Mouse (Mus musculus) lung, adult 2 months (tissue): ENCODE measurements at regions not wholly inside any gene's neighbourhood (a gene's known extent, or its start where the extent isn't known, plus 50 kb on each side); places are given as distances from the start of the nearest gene placed in this dataset.

Source experiments
- DNase-seq: peaks from one replicate; pipeline ENCODE4 v3.0.0; 2022
- H3K4me1 ChIP-seq: fragments of 200-500 bp; 2 replicates; pipeline ENCODE4 v1.6.1; 2011; ENCODE audit warnings: low read length; ENCODE audit not compliant: control insufficient read depth, insufficient read depth
- H3K4me3 ChIP-seq: fragments of 200-500 bp; replicated peaks from 2 replicates; pipeline ENCODE3; 2011; ENCODE audit warnings: low read depth, mild to moderate bottlenecking, control low read depth, low read length; ENCODE audit errors: extremely low read depth
- CTCF ChIP-seq: fragments of 200-500 bp; IDR thresholded peaks from 2 replicates; pipeline ENCODE4 v1.5.1; 2011; ENCODE audit warnings: mild to moderate bottlenecking, low read length, control low read depth; ENCODE audit not compliant: insufficient read depth
- POLR2A ChIP-seq: fragments of 200-500 bp; IDR thresholded peaks from 2 replicates; pipeline ENCODE4 v1.6.1; 2011; ENCODE audit warnings: low read depth, mild to moderate bottlenecking, control low read depth, low read length, borderline replicate concordance; ENCODE audit errors: extremely low read depth
- WGBS: fragments of 180-500 bp; shearing (Covaris S2); methylation state at CpG from one replicate; pipeline ENCODE4 v1.1.7; 2018; 5-methylcytosine and 5-hydroxymethylcytosine counted together

DNA sequence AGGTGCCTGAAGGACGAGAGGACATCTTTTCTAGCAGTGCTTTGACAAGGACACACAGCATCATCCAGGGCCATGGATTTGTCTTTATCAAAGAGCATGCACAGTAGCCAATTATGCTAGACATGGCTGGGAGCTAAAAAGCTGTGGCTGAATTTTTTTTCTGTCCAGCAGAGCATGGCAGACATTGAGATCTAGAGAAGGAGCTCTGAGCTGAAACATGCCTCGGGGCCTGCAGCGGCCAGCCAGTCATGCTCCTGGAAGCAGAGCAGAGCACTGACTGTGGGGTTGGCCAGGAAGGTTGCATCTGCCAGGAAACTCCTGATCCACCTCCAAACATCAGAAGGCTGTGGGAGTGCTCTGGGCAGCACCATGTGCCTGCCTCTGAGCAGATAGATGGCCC is 580.5 kb downstream of the Tbc1d22a start:
- WGBS = 70% methylated on average over 3 of the region's 3 CpGs
- no peak for DNase-seq
- TF ChIP-seq POLR2A = no peak
- no peak for TF ChIP-seq CTCF
- H3K4me1 ChIP-seq = no peaks in the 10 kb centered on the region
- no peak overlapping the region for H3K4me3 ChIP-seq

- Histone ChIP-seq H3K4me3 (no peak overlapping the region), H3K4me1 (no peaks in the 10 kb centered on the region)
- no peak for DNase-seq
- 90% methylated on average over 9 of the region's 9 CpGs for WGBS
- TF ChIP-seq POLR2A (no peak), CTCF (no peak)
These were observed 584.4 kb downstream of the Tbc1d22a start for GRCm38 (mm10) chr15:86798474-86799178.

DNA sequence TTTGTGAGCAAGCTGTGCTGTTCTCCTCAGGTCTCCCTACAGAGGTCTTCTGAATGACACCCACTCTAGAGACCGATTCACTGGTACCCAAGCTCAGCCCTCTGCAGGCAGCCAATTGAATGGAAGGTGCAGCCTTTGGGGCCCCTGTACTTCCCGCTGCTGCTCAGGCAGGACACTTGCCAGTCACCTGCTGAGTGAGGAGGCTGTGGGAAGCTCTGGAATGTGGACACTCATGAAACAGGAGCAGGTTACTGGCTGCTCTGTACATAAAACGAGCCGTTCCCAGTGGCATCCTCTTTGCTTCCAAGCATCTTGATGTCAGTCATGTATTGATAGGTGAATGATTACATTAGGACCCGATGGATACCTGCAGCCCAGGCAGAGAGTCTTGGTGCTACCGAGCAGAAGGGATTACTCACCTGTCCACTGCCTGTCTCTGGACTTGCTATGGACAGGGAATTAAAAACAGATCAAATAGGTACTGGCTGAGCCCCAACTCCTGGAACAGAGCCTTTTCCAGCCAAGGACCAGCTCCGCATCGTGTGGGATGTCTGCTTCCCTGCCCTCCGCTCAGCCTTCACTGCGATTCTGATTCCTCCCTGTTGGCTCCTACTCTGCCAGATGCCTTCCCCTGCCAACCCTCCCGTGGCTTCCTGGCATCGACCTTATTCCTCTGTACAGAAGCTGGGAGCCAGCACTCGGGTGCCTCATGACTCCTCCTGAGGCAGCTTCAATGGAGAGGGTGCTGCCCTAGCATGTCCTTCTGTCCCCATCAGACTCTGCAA is 593.2 kb downstream of the Tbc1d22a start:
- WGBS = 74% methylated on average over 13 of the region's 13 CpGs
- Histone ChIP-seq H3K4me1 (no peaks in the 10 kb centered on the region), H3K4me3 (no peak overlapping the region)
- TF ChIP-seq POLR2A = no peak
- no peak for TF ChIP-seq CTCF
- DNase-seq = no peak

DNA sequence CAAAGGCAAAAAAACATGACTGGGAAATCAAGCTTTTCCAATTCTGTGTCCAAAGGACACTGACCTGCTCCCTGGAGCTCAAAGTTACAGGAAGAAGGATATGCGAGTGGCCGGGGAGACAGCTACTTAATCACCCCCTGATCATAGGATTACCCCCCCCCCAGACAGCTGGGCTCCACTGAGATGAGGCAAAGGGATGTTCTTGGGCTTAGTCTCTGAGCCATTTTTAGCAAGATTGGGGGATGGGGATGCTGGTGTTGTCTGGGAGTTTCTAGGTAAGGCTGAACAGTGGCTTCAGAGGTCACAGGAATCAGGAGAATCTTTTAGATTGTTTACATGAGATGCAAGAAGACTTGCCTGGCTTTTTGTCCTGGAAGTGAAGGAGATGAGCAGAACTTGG is 597.6 kb downstream of the Tbc1d22a start:
- DNase-seq = no peak

DNA sequence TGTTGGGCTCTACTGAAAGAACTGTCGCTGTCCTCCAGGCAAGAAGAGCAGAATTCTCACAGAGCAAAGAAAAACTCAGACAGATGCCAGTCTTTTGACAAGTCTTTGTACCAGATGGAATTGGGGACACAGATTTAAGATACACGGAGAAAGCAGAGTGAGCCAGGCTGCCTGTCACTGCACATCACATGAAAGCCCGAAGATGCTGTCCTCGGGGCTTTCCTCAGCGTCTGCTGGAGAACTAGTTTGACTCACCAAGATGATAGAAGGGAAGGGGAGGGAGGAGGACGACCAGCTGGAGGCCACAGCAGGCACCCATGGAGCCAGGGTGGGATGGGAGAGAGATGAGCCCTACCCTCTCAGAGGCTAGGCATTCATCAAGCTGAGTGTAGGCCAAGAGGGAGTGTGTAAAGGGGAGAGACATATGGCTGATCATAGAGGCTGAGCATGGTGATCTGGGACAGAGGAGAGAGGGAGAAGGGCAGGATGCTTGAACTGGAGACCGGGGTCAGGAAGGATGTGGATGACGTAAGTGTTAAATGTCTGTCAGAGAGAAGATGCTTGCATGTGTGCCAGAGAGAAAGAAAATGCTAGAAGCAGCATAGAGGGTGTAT is 600.7 kb downstream of the Tbc1d22a start:
- WGBS = 58% methylated on average over 8 of the region's 8 CpGs

More for the DNA sequence above, 597.6 kb downstream of the Tbc1d22a start:
- Histone ChIP-seq H3K4me3 (no peak overlapping the region), H3K4me1 (no peaks in the 10 kb centered on the region)
- WGBS = 43% methylated on average over 2 of the region's 2 CpGs
- TF ChIP-seq POLR2A = no peak
- TF ChIP-seq CTCF = no peak

DNA sequence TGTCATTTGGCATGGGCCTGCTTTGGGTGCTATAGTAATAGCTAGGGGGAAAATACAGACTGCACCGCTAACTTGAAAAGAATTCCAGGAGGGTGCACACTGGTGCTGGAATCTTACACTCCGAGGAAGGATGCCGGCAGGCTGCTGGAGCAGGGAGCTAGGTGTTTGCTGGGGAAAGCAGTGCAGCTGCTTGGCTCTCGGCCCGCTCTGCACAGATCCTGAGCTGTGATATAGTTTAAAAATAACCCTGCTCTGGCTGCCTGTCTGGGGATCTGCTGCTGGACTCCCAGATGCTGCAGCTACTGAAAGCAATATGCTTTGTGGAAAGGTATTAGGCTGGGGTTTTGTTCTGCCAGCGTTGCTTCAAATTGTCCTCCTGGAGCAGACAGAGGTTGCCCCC is 621.7 kb downstream of the Tbc1d22a start:
- TF ChIP-seq POLR2A = no peak
- TF ChIP-seq CTCF = no peak
- DNase-seq = no peak
- 40% methylated on average over 6 of the region's 6 CpGs for WGBS

More for the DNA sequence above, 600.7 kb downstream of the Tbc1d22a start:
- Histone ChIP-seq H3K4me1 (no peaks in the 10 kb centered on the region), H3K4me3 (no peak overlapping the region)
- TF ChIP-seq POLR2A (no peak), CTCF (no peak)
- no peak for DNase-seq

DNA sequence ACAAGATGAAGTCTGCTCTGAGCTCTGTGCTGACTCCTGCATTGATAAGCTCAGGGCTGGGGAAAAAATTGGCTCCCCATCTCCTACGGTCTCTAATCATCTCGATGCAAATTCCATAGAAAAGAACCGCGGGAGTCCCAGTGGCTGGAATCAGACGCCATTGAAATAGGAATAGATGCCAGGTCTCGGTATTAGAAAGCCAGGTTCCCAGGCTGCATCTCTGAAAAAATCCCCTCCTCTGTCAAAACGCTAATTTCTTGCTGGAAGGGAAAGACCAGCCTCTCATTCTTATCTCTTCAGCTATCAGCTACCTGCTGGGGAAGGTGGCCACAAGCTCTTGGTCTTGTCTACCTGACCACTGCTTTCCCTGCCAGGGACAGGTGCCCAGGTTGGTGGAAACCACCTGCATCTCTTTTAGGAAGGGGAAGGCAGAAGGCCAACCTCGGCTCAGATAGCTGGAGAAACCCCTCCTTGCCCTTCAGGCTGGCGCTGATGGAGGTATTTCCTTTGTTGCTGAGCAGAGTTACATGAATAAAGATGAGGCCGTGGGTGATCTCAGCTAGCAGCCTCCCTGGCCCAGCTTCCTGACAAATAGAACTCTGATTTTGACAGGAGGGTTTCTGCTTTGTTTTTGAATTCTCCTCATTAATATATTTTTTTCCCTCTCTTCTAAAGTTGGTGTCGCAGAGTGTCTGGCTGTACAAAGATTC is 638.1 kb downstream of the Tbc1d22a start:
- DNase-seq = no peak
- Histone ChIP-seq H3K4me1 (no peaks in the 10 kb centered on the region), H3K4me3 (no peak overlapping the region)
- TF ChIP-seq POLR2A (no peak), CTCF (no peak)
- 53% methylated on average over 11 of the region's 11 CpGs for WGBS

More for the DNA sequence above, 621.7 kb downstream of the Tbc1d22a start:
- H3K4me1 ChIP-seq = no peaks in the 10 kb centered on the region
- H3K4me3 ChIP-seq = no peak overlapping the region

DNA sequence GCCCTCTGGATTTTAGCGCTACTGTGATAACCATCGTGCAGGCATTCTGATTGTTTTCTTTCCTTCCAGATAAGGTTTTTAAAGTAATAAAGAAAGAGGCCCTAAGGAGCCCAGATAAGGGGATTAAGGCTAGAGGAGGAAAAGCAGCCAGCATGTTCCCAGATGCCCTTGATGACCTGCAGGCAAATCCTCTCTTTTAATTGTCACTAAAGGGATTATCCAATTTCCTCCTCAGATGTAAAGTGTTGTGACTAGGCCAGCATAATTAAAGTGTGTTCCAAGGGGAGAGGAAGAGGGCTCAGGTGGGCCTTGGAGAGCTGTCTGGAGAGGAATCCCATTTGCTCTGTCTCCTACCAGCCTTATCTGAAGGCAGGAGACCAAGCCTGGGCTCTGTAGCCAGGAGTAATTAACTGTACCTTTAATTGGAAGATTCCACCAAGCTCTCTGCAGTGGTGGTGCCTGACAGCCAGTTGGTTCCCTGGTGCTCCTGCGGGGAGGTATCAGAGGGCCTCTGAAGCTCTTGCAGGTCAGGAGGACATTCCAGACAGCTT is 644.2 kb downstream of the Tbc1d22a start:
- Histone ChIP-seq H3K4me3 (no peak overlapping the region), H3K4me1 (no peaks in the 10 kb centered on the region)
- no peak for TF ChIP-seq CTCF
- TF ChIP-seq POLR2A = no peak
- WGBS = 16% methylated on average over 3 of the region's 3 CpGs
- DNase-seq = no peak
